Mouse (Mus musculus) kidney, postnatal 25 days (tissue): ENCODE results near the gene Lasp1.
A peak's percentile ranks its signal among the peaks of the same experiment; 100 is the strongest.

Experiments used
- DNase-seq, 2 experiments: peaks; one replicate each; pipeline ENCODE4 v3.0.0; 2021; ENCODE audit warnings: mixed read lengths in 2 of 2

The Lasp1 gene

DNA sequence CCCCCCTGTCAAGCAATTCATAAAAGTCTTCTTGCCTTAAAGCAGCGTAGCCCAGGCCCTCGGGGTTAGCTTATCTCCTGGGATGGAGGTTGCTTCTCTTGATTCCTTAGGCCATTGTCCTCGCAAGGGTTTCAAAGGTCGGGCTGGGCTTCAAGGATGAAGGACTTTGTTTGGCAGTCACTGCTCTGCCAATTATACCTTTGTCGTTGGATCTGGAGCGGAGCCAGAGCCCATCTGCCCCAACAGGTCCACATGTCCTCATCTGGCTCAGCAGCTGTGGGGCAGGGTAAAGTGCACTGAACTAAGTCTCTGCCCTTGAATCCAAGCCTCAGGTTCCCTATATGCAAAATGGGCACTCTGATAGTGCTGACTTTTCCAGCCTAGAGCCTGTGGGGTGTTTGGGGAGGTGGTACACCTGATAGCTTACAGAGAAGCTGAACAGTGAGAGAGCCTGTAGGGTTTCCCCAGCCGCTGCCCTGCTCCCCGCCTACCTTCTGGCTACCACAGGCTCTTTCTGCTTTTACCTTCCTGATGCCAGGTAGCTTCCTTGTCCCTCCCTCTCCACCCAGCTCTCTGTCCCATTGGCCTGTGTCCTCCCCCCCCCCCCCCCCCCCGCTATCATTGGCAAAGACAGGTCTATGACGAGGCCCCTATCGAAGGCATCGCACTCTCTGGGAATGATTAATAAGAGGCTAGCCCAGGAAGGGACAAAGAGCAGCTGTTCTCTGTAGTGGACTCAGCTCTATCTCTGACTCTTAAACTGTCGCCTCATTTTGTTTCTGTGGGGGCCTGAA lies 13.0 kb downstream of the Lasp1 start:
- peak; percentile 90 to 94 for DNase-seq

DNA sequence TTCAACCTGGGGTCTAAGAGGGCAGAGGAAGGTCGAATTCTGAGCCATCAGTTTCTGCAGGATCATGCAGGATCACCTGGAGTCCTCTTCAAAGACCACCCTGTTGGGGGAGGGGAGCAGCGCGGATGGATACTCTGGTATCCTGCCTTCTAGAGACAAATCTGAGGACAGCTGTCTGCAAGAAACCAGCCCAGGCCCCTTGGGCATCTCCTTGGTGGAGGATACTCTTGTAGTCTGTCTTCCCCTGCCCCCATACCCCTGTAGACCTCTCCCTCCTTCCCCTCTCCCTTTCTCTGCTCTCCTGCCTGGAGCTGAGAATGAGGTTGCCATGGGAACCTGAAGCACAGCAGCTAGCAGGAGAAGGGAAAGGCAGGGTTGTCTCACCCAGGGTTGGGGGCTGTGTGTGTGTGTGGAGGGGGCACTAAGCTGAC lies 13.7 kb downstream of the Lasp1 start:
- DNase-seq = peak in 1 of 2 experiments; percentile 54

DNA sequence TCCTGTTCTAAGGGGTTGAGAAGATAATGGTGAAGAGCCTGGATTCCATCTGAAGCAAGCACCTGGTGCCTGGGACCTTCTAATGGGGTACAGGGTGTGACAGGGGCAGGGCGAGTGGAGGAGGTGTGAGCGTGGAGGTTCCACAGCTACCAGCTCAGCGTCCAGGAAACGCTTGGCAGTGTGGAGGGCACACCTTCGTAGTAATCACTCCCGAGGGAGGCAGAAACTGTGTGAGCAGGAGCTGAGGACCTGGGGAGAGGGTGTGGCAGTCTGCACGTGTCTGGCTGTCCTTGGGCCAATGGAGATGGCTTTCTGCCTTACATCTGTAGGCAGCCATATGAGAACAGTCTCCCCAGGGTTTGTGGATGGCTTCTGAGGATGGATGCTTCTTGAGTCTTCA lies 14.3 kb downstream of the Lasp1 start:
- DNase-seq = peak in 1 of 2 experiments; percentile 48

DNA sequence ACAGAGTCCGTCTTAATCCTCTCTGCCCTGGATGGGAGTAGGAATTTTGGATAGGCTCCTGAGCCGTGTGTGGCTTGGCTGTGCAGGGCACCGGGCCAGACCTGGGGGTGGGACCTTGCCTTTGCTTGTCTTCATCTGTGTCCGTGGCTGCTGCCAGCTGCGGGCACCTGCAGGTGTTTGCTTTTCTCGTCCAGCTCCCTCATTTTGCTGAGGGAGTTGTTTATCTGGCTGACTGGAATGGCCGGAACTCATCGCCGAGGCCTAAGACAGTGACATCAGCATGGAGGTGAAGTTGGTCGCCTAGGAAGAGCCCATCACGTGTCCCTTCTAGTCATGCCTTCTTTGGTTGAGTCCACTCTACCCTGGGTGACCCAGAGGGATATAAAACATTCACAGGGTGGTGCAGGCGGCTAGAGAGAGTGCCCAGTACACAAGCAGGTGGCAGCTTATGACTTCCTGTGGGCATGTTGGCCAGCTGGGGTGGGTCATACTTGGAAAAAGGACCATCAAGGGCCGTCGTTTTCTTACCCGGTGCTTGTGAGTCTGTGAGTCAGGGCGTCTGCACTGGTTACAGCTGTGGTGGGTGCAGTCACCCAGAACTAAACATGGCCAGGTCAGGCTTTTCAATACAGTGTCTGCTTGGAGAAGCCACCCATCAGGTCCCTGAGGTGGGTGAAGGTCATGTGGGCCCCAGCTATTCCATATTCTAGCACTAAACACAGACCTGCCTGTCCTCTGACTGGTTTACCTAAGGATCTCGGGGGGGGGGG lies 15.1 kb downstream of the Lasp1 start:
- DNase-seq = peak; percentile 81 to 91

DNA sequence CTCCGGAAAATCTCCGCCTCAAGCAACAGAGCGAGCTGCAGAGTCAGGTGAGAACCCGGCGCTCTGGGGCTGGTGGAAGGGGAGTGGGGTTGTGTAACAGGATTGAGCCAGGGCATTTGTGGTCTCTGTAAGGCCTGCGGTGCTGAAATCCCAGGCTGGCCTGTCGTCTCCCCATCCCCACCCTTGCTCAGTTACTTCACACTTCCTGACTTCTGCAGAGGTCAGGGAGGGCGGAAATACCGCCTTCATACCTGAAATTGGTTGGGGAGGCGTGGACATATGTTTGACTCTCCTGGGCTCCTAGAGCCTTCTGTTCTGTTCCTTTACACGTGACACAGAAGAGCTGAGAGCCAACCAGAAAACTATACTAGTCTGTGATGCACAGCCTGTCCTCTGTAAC lies 16.9 kb downstream of the Lasp1 start:
- peak in 1 of 2 experiments; percentile 43 for DNase-seq

DNA sequence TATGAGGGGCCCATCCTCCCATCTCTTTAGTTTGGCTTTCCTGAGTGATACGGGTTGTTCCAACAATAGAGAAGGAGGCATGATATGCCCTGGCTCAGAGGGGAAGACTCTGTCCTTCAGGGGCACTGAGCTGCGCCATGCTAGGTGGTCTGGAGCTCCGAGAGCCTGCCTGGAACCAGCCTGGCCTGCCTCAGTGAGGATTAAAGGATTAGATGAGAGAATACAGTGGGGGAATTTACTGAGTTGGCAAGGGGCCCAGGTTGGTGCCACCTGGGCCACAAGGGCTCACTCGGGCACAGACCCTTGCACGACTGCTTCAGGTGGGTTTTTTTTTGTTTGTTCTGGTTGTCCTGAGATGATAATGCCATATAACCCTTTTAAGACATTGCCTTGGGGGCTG lies 17.4 kb downstream of the Lasp1 start:
- DNase-seq = no peak

DNA sequence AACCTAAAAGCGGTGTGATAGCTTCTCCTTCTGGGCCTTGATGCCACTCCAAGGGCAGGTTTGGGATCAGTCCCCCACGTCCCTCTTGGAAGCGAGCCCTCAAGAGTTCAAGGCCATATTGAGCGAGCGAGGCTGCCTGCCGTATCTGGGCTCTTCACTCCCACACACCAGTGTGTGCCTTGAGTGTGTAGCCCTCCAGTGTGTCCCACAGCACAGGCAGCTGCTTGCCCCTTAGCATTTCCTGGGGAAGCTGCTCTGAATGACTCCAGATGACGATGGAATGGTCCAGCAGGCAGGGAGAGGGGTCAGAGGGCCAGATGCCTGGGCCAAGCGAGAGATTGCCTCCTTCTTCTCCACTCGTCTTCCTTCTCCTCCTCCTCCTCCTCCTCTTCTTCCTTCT lies 18.1 kb downstream of the Lasp1 start:
- peak; percentile 41 to 59 for DNase-seq

DNA sequence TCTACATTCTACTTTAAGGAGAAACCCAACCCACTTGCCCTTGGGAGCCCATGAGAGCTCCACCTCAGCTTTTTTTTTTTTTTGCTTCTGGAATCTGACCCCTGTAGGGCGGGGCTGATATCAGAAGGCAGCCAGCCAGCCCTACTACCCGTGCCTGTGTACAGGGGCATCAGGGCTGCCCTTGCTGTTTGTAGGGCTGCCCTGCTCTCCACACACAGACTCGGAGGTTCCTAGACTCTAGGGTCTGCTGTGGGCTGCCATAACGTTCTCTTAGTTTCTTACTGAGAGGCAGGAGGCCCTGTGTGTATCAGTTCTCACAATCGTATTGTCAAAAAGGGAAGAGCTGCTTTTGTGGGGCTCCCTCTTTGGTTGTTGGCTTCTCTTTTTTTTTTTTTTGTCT lies 18.6 kb downstream of the Lasp1 start:
- DNase-seq = peak; percentile 79 to 87

DNA sequence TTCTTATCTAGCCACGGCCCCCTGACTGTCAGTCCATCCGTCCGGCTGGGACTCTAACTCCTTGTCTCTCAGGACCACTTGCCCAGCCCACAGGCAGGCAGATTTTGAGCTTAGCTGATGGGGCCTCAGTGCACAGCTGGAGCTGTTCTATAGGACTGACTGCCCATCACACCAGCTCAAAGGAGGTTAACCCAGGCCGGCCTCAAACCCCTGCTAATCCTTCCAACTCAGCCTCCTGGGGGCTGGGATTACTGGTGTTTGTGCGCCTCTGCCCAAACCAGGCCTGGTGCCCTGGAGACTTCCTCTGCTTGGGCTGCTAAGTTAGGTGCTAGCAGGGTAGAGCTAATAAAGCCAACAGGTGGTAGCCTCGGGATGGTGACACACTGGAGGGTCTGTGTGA lies 19.2 kb downstream of the Lasp1 start:
- DNase-seq = no peak

DNA sequence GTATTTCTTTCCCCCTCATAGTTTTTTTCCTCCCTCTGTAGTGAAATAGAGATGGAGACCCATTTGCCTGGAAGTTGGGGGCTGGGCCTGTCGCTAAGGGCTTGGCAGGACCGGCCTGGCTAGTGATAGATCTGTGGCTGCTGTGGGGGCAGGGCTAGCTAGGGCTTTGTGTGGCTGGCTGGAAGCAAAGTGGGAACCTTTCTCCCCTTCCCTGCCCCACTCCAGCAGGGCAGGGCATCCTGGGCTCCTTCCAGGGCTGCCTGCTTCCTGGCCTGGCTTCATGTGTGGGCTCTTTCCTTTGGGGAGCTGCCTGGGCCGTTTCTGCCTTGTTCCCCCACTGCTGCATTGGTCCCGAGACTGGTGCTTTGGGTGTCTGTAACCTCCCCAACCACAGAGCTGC lies 19.8 kb downstream of the Lasp1 start:
- peak; percentile 63 to 78 for DNase-seq

DNA sequence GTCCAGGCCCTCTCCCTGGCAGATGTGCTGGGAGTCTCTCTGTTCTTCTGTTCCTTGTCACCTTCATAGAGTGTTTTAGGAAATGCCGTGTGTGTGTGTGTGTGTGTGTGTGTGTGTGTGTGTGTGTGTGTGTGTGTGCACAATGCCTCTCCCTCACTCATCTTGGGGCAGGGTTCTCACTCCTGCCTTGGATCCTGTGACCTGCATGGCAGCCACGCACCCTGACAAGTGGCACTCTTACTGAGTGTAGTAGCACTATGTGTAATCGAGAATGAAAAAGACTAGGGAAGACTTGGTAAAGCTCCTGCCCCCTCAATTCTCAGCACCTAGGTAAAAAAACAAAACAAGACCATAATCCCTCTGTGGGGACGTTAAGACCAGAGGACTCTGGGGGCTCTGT lies 20.3 kb downstream of the Lasp1 start:
- no peak for DNase-seq

DNA sequence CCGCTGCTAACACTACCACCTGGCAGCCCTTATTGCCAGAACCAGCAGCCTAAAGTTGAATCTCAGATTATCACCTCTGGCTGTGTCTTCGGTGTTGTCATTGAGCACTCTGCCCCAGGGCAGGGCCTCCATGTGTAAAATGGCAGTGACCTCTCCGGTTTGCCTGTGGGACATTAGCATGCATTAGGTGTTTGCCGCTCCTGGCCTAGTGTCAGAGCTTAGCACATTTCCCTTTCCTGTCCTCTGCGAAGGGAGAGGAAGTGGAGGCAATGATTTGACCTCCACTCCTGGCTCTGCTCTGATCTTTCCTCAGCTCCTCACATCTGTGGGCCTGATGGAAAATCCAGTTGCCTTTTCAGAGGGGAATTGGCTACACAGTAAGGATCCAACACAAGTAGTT lies 21.1 kb downstream of the Lasp1 start:
- peak; percentile 40 to 69 for DNase-seq

DNA sequence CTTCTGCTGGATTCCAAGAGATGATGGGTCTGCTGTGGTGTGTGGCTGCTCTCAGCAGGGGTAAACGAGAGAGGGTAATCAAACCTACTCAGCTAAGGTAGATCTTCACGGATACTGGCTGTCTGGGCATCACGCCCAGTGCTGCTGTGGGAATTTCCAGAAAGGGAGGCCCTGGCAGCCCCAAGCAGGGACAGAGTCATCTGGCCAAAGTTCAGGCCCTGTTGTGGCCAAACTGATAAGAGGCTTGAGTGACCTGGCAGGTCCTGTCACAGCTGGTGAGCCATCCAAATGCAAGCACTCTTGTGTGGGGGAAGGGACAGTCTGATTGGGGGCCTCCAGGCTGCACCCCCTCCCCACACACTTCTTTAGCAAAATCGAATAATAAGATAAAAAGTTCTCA lies 22.0 kb downstream of the Lasp1 start:
- peak; percentile 92 to 95 for DNase-seq

DNA sequence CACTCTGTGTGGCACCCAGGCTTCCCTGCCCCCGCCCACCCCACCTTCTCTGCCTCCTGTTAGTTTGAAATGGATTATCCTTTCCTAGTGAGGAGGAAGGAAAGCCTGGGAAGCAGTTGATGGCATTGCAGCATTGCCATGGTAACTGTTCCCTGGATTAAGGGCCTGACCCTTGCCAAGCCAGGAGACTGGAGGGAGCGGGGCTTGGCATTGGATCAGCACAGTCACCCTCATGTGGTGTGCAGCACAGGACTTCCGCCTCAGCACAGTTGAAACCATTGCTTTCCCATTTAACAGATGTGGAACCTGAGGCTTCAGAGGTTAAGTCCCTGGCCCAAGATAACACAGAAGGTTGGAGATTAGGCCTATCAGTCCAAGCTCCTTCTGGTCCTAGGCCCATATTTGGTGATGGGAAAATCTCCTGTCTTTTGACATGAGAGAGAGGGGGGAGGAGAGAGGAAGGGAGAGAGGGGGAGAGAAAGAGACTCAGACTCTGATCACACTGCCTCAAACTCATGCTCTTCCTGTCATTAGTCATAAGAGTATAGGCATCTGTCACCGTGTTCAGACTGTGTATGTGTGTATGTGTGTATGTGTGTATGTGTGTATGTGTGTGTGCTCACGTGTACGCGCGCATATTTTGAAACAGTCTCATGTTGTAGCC lies 22.7 kb downstream of the Lasp1 start:
- peak; percentile 51 to 68 for DNase-seq

DNA sequence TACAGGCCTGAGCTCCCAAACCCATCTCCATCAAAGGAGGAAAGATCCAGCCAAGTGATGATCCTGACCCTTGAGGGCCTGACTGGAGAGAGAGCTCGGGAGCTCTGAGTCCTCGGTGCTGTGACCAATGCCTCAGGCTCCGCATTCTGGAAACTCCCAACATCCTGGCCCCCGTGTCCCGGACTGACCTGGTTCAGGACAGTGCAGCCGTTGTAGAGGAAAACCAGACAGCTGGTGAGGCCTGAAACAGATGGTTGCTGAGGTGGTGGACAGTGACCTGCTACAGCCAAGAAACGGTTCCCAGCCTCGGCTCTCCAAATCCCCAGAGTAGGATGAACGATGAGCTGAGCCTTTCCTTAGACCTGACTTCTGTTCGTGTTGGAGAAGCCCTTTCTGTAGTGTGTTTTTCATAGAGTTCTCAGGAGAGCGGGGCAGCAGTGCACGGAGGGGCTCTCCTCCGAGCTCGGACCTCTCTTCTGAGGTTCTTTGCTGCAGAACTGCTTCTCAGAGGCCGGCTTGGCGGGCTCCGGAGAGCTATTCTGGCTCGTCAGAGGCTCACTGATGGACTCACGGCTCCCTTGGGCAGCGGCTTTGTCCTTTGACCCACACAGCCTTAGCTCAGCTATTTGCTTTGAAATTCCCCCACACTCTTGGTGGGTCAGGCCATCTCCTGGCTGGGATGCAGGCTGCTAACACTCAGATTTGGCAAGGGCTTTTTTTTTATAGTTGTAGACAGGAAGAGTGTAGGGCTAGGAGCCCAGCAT lies 24.2 kb downstream of the Lasp1 start:
- peak; percentile 49 to 75 for DNase-seq

DNA sequence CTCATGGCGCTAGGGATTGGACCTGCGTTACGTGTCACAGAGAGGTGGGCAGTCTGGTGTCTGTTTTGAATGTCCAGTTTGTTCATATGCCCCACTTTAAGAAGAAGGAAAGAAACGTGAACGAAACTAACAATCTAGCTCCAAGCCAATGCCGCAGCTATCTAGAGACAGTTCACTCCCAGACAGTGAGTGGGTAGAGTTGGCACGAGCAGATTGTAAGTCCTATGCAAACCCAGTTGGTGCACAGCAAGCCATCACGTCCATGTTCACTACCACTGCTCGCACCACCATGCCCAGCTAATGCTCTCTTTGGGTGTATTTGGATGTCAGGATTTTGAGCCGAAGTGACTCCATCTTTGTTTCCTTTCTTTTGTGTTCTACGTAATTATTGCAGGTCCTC lies 25.4 kb downstream of the Lasp1 start:
- DNase-seq = no peak

DNA sequence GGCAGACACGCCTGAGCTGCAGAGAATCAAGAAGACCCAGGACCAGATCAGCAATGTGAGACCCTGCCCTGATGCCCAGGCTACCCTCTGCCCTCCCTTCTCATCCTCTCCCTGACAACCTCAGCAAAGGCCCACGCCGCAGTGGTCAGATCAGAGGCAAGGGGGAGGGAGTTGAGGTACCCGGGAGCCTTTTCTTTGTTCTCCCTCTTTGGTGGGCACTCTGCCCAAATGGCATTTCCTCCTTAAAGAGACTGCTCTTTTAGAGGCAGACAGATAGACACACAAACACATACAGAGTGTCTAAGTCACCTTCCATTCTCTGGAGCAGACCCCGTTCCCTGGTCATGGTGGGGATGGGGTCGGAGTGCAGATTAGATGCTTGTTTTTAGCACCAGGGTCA lies 26.1 kb downstream of the Lasp1 start:
- DNase-seq = peak in 1 of 2 experiments; percentile 50

DNA sequence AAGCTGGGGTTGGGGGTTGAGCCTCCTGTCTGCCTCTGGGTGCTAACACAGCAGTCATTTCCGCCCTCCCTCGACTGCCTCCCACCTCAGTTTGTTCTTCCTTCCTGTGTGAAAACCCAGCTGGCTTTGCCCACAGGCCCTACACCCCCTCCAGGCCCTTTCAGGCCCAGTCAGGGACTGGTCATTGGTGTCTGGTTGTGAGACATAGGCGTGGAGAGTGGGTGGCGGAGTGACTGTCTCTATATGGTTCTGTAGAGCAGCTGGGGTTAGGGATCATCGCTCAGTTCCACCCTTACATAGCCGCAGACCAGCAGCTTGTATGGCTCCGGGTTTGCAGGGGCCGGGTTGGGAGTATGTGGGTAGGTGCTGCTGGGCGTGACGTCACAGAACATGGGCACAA lies 26.5 kb downstream of the Lasp1 start:
- peak in 1 of 2 experiments; percentile 48 for DNase-seq

DNA sequence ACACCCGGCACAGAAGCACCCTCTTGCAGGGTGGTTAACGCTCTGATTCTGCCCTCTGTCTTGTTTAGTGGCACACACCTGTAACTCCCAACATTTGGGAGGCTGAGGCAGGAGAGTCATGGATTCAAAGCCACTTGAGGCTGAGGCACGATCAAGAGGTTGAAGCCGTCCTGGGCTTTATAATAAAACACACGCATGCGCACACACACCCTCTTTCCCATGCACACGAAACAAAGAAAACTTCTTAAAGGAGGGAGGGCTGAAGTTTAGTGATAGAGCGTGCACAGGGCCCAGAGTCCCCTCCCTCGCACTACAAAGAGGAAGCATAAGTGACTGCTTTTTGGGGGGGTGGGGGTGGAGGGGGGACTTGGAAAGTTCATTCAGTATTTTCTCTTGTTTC lies 27.2 kb downstream of the Lasp1 start:
- DNase-seq = no peak

DNA sequence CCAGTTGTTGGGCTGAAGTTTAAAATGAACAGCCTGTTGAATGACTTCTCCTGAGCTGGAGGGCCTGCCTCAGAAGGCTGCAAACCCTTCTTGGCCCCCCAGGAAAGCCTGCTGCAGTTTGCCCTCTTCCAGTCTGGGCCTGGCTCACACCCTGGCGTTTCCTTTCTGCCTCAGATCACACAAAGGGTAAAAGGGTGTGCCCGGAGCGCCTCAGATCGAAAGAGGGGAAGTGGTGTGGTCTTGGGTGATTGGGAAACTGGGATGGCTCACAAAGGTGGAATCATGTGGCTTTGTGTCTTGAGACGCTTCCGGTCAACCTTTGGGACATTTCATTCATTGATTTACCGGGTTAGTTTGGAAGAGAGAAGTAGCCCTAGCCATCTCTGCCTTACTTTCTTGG lies 27.6 kb downstream of the Lasp1 start:
- DNase-seq = peak in 1 of 2 experiments; percentile 48

DNA sequence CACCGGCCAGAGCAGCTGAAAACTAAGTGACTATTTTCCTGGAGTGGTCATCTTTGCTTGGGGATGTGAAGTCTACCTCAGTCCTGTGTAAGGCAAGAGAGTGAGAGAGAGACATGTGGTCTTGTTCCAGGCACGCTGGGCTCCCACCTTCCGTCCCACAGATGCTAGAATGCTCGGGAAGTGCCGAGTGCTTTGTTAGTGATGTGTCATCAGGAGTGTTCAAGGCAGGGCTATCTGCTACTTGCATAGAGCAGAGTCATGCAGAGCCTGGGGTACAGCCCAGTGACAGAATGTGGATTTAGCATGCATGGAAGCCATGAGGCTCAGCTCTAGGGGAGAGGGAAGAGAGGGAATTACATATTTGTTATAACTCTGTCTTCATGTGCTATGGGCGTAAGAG lies 28.9 kb downstream of the Lasp1 start:
- no peak for DNase-seq

DNA sequence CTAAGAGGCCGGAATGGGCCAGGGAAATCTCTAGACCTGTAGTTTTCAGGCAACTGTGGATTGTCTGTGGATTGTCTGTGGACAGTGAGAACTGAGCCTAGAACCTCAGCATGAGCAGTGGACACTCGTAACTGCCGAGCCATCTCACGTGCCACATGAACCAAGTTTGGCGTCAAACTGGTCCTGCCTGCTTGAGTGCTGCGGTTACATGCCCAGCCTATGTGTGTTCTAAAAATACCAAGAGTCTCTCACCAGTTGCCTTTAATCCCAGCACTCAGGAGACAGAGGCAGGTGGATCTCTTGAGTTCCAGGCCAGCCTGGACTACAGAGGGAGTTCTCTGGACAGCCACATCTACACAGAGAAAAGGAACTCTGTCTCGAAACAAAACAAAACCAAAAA lies 30.6 kb downstream of the Lasp1 start:
- DNase-seq = peak; percentile 1 to 30
